Mouse (Mus musculus): Measurements from ENCODE around the gene C5ar1. TPM values are rescaled to one million over a fixed set of nuclear protein-coding genes. Genes with fewer than 3 reads are reported as not detected.

The C5ar1 gene
- total and polyA plus RNA-seq, 3 experiments = not detected

DNA sequence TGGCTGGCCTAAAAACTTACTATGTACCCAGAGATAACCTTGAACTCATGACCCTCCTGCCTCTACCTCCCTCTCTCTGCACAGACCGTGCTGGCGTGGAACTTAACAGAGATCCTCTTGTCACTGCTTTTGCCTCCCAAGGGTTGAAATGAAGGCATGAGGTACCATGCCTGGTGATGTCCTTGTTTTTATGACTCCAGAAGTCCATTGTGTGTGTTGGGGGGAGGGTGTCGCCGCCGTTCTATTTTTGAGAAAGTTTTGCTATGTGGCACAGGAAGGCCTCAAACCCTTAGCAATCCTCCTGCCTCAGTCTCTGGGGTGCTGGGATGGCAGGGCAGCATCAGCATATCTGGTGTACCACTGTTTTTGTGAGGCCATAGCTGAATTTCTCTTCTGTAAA lies 39.6 kb upstream of the C5ar1 start:
- Histone ChIP-seq H3K4me3 (ENCODE audit: control insufficient read depth in 1 of 2, insufficient read depth in 1 of 2, low read depth in 2 of 2, low read length in 2 of 2) (no peak overlapping the region), H3K9ac (ENCODE audit: control insufficient read depth, low read depth, low read length, poor library complexity, severe bottlenecking) (no peak overlapping the region), H3K4me1 (ENCODE audit: control insufficient read depth in 1 of 2, insufficient read depth in 2 of 2, low read length in 2 of 2) (peaks cover 0 to 15% of the 10 kb centered on the region in 2 experiments; a peak in 2 of 4 replicates), H3K79me2 (ENCODE audit: control insufficient read depth, insufficient read depth, low read length, poor library complexity) (peaks cover 1% of the 10 kb centered on the region; the same call in 1 of the 2 replicates), H3K36me3 (ENCODE audit: control insufficient read depth in 1 of 2, insufficient read depth in 2 of 2, low read length in 2 of 2) (peaks cover 0 to 10% of the 10 kb centered on the region in 2 experiments; a peak in 2 of 4 replicates), H3K27ac (ENCODE audit: control insufficient read depth, low read depth, low read length) (no peak overlapping the region), H3K27me3 (ENCODE audit: control insufficient read depth in 1 of 2, insufficient read depth in 2 of 2, low read length in 2 of 2) (no peaks in the 10 kb centered on the region), H3K9me3 (replicated peaks; ENCODE audit: insufficient read depth, low read length) (no peaks in the 10 kb centered on the region)
- TF ChIP-seq HCFC1 (IDR thresholded peaks at IDR 0.05; ENCODE audit: low read depth, low read length) (no peak), ZMIZ1 (IDR thresholded peaks at IDR 0.05; ENCODE audit: low read depth, low read length) (no peak), EP300 (IDR thresholded peaks at IDR 0.05; ENCODE audit: low read depth in 1 of 2, low read length in 2 of 2) (no peak), MEF2A (IDR thresholded peaks at IDR 0.05; ENCODE audit: extremely low read depth, insufficient replicate concordance, low read depth, low read length, poor library complexity, severe bottlenecking) (no peak), GABPA (IDR thresholded peaks at IDR 0.05; ENCODE audit: low read depth, low read length) (no peak), MYC (IDR thresholded peaks at IDR 0.05; ENCODE audit: low read depth, low read length) (no peak), TCF12 (IDR thresholded peaks at IDR 0.05; ENCODE audit: low read depth, low read length) (no peak), USF1 (IDR thresholded peaks at IDR 0.05; ENCODE audit: low read depth, low read length) (no peak), E2F4 (IDR thresholded peaks at IDR 0.05; ENCODE audit: borderline replicate concordance, low read depth, low read length) (no peak), NRF1 (IDR thresholded peaks at IDR 0.05; ENCODE audit: insufficient read depth, low read depth, low read length, poor library complexity, severe bottlenecking) (no peak), POLR2AphosphoS5 (IDR thresholded peaks at IDR 0.05; ENCODE audit: borderline replicate concordance, low read depth, low read length) (no peak), RAD21 (IDR thresholded peaks at IDR 0.05; ENCODE audit: low read depth, low read length) (no peak)
- DNase-seq (ENCODE audit: low read depth, low spot score) = no peak

DNA sequence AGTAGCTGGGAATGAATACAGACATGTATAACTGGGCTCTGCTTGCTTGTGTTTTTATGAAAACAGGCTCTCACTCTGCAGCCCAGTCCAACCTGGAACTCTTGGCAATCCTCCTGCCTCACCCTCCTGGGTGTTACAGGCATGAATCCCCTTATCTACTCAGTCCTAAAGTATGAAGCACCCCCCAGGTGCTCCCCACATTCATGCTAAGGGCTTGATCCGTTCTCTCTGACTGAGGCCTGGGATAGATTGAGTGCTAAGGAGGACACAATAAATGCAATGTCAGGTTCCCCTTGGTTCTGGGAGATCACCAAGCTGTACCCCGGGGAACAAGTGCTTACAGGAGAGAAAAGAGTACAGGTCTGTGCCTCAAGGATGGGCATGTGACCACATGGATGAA lies 38.3 kb upstream of the C5ar1 start:
- Histone ChIP-seq H3K4me1 (ENCODE audit: control insufficient read depth in 1 of 2, insufficient read depth in 2 of 2, low read length in 2 of 2) (peaks cover 0 to 15% of the 10 kb centered on the region in 2 experiments; a peak in 2 of 4 replicates), H3K27me3 (ENCODE audit: control insufficient read depth in 1 of 2, insufficient read depth in 2 of 2, low read length in 2 of 2) (no peaks in the 10 kb centered on the region), H3K79me2 (ENCODE audit: control insufficient read depth, insufficient read depth, low read length, poor library complexity) (peaks cover 1% of the 10 kb centered on the region; the same call in 1 of the 2 replicates), H3K36me3 (ENCODE audit: control insufficient read depth in 1 of 2, insufficient read depth in 2 of 2, low read length in 2 of 2) (peaks cover 0 to 10% of the 10 kb centered on the region in 2 experiments; a peak in 2 of 4 replicates), H3K9ac (ENCODE audit: control insufficient read depth, low read depth, low read length, poor library complexity, severe bottlenecking) (peak overlapping the region; percentile 52; the same call in 1 of the 2 replicates), H3K27ac (ENCODE audit: control insufficient read depth, low read depth, low read length) (peak overlapping the region; percentile 66; the same call in 1 of the 2 replicates), H3K4me3 (ENCODE audit: control insufficient read depth in 1 of 2, insufficient read depth in 1 of 2, low read depth in 2 of 2, low read length in 2 of 2) (no peak overlapping the region), H3K9me3 (replicated peaks; ENCODE audit: insufficient read depth, low read length) (no peaks in the 10 kb centered on the region)
- DNase-seq (ENCODE audit: low read depth, low spot score) = no peak
- no peak for TF ChIP-seq POLR2A (IDR thresholded peaks at IDR 0.05; ENCODE audit: control insufficient read depth in 1 of 2, insufficient read depth in 1 of 2, low read depth in 1 of 2, low read length in 2 of 2, poor library complexity in 1 of 2)
- no peak for TF ChIP-seq TBP (IDR thresholded peaks at IDR 0.05; ENCODE audit: low read depth, low read length)
- TF ChIP-seq CHD1 (IDR thresholded peaks at IDR 0.05; ENCODE audit: low read depth, low read length) = no peak
- no peak for TF ChIP-seq MXI1 (IDR thresholded peaks at IDR 0.05; ENCODE audit: low read depth, low read length)
- no peak for TF ChIP-seq GATA1 (IDR thresholded peaks at IDR 0.05; ENCODE audit: low read depth, low read length)
- no peak for TF ChIP-seq ZNF384 (IDR thresholded peaks at IDR 0.05; ENCODE audit: low read depth, low read length)
- TF ChIP-seq USF1 (IDR thresholded peaks at IDR 0.05; ENCODE audit: low read depth, low read length) = no peak
- no peak for TF ChIP-seq ZMIZ1 (IDR thresholded peaks at IDR 0.05; ENCODE audit: low read depth, low read length)
- TF ChIP-seq SMC3 (IDR thresholded peaks at IDR 0.05; ENCODE audit: low read depth, low read length) = no peak
- no peak for TF ChIP-seq NRF1 (IDR thresholded peaks at IDR 0.05; ENCODE audit: insufficient read depth, low read depth, low read length, poor library complexity, severe bottlenecking)
- TF ChIP-seq GABPA (IDR thresholded peaks at IDR 0.05; ENCODE audit: low read depth, low read length) = no peak
- no peak for TF ChIP-seq ZKSCAN1 (IDR thresholded peaks at IDR 0.05; ENCODE audit: low read depth, low read length)
- no peak for TF ChIP-seq MYC (IDR thresholded peaks at IDR 0.05; ENCODE audit: low read depth, low read length)
- TF ChIP-seq ZC3H11A (IDR thresholded peaks at IDR 0.05; ENCODE audit: low read depth, low read length) = no peak
